Mouse (Mus musculus): ENCODE data around the gene Csdc2. TPM values are rescaled to one million over a fixed set of nuclear protein-coding genes. Genes with fewer than 3 reads are reported as not detected.
"Not testable (repeated sequence)": the region's sequence is repeated elsewhere in the genome, so short reads cannot be mapped to it uniquely, and the experiment has no call there.

Gene Csdc2
- polyA plus RNA-seq, 1 experiment, result 4.4 TPM

DNA sequence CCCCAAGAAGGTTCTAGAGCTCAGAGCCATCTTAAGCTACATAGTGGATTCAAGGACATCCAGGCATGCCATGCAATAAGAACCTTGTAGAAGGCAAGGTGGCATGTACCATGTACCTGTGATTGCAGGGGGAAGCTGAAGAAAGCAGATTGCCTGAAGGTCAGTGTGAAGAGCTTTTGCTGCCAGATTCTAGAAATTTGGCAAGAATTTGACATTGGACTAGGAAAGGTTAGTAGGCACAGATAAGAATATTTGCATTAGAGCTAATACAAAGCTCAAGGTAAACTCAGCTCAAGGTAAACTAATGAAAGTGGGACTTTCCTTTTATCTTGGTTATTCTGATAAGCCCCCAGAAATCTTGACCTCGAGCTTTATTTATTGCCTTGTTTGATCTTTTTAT, 27.7 kb downstream of the Csdc2 start:
- H3K27ac ChIP-seq (ENCODE audit: insufficient read depth, low read length), result no peak overlapping the region
- H3K4me1 ChIP-seq (ENCODE audit: control insufficient read depth, insufficient read depth, low read length), result 0 out of 2 replicates have a peak, but pooled peaks cover 4% of the 10 kb centered on the region
- TF ChIP-seq CTCF (IDR thresholded peaks at IDR 0.05; ENCODE audit: borderline replicate concordance, insufficient read depth, low read length), result no peak
- TF ChIP-seq POLR2A (IDR thresholded peaks at IDR 0.05; ENCODE audit: low read depth, low read length), result no peak
- no peak overlapping the region for H3K4me3 ChIP-seq (ENCODE audit: insufficient read depth, low read length)

DNA sequence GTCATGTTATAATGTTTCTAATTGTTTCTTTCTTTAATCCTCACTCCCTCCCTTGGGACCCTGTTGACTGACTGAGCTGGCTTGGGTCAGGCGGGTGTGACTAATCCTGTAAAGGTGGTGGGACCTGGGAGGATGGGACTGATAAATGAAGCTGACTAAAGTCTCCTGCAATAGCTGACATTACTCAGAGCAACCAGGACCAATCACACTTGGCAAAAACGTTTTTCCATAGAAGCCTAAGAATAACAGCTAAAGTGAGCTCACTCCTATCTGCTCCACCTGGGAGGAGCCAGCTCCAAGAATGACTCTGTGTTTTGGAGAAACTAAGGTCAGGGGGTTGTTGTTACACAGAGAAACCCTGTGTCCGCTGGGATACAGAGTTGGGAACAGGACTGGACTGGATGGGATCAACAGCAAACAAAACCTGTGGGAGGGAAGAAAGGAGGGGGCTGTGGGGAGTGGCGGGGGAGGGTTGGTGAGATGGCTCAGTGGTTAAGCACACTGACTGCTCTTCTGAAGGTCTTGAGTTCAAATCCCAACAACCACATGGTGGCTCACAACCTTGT, 28.5 kb downstream of the Csdc2 start:
- TF ChIP-seq POLR2A (IDR thresholded peaks at IDR 0.05; ENCODE audit: low read depth, low read length), result no peak
- TF ChIP-seq CTCF (IDR thresholded peaks at IDR 0.05; ENCODE audit: borderline replicate concordance, insufficient read depth, low read length), result no peak
- H3K4me1 ChIP-seq (ENCODE audit: control insufficient read depth, insufficient read depth, low read length), result 0 out of 2 replicates have a peak, but pooled peaks cover 4% of the 10 kb centered on the region
- no peak overlapping the region for H3K4me3 ChIP-seq (ENCODE audit: insufficient read depth, low read length)
- H3K27ac ChIP-seq (ENCODE audit: insufficient read depth, low read length), result no peak overlapping the region

DNA sequence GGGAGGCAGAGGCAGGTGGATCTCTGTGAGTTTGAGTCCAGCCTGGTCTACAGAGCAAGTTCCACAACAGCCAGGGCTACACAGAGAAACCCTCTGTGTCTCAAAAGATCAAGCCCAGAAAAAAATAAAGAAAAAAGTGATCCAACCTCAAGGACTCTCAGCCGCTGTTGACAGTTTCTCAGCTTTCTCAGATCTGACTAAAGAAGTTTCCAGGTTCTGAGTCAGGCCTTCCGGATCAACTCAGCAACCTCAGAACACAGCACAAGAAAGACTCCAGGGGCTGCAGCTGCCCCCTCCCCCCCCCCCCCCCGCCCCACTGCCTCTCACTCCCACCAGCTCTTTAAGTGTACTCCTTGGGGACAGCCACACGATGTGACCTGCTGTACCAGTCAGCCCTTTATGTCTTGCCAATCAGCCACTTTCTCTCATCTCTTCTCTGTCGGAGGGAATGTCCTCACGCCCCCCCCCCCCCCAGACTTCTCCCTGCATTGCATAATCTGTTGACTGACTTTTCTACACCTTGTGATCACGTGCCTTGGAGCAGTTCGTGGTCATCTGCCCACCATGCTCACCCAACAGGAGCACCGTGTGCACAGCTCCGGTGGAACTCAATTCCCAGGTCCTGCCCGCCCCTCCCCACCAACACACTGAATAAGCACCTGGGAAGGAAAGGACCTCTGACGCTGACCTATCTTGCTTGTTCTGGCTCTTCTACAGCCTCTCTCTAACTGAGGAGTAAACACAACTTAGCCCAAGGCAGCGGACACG, 29.7 kb downstream of the Csdc2 start:
- Histone ChIP-seq H3K4me3 (ENCODE audit: insufficient read depth, low read length) (no peak overlapping the region), H3K4me1 (ENCODE audit: control insufficient read depth, insufficient read depth, low read length) (0 out of 2 replicates have a peak, but pooled peaks cover 4% of the 10 kb centered on the region)
- TF ChIP-seq POLR2A (IDR thresholded peaks at IDR 0.05; ENCODE audit: low read depth, low read length), result no peak

GRCm38 (mm10) chr15:81967821-81968220, 31.3 kb downstream of the Csdc2 start:
- H3K4me3 ChIP-seq (ENCODE audit: insufficient read depth, low read length), result no peak overlapping the region
- 0 out of 2 replicates have a peak, but pooled peaks cover 4% of the 10 kb centered on the region for H3K4me1 ChIP-seq (ENCODE audit: control insufficient read depth, insufficient read depth, low read length)
- H3K27ac ChIP-seq (ENCODE audit: insufficient read depth, low read length), result no peak overlapping the region
- no peak for TF ChIP-seq CTCF (IDR thresholded peaks at IDR 0.05; ENCODE audit: borderline replicate concordance, insufficient read depth, low read length)
- TF ChIP-seq POLR2A (IDR thresholded peaks at IDR 0.05; ENCODE audit: low read depth, low read length), result no peak

More for the DNA sequence above, 29.7 kb downstream of the Csdc2 start:
- no peak overlapping the region for H3K27ac ChIP-seq (ENCODE audit: insufficient read depth, low read length)

DNA sequence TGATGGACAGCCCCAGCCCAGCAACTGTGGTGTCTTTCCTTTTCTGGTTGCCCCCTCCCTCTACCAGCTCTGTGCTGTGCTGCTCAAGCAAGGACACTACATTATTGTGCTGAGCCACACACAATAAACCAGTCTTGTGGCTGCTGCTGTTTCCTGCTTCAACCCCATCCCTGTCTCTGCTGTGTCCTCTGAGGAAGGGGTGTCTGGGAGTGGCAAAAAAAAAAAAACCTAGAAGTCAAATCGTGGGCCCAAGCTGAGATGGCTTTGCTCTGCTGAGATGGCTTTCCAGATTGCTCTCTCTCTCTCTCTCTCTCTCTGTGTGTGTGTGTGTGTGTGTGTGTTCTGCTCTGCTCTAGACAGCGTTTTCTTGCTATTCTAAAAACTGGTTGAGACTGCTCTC, 31.9 kb downstream of the Csdc2 start:
- no peak overlapping the region for H3K4me3 ChIP-seq (ENCODE audit: insufficient read depth, low read length)
- H3K4me1 ChIP-seq (ENCODE audit: control insufficient read depth, insufficient read depth, low read length), result 0 out of 2 replicates have a peak, but pooled peaks cover 4% of the 10 kb centered on the region
- no peak for TF ChIP-seq CTCF (IDR thresholded peaks at IDR 0.05; ENCODE audit: borderline replicate concordance, insufficient read depth, low read length)
- TF ChIP-seq POLR2A (IDR thresholded peaks at IDR 0.05; ENCODE audit: low read depth, low read length), result no peak
- no peak overlapping the region for H3K27ac ChIP-seq (ENCODE audit: insufficient read depth, low read length)

DNA sequence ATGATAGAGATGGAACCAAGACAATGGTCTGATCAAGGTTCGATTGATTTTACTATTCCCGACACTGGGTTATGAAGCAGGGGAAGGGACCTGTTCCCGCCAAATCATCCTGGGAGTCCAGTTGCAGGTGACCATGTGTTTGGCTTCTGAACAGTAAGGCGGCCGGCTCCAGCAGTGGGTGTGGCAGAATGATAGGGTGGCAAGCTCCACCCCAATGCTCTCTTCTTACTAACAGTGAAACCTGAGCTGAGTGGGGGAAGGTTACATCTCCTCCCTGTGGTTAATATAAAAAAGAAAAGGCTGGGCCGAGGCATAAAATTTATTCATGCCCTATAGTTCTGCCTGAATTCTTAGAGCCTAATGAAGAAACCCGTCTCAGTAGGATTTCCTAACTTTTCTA, 32.6 kb downstream of the Csdc2 start:
- Histone ChIP-seq H3K27ac (ENCODE audit: insufficient read depth, low read length) (no peak overlapping the region), H3K4me3 (ENCODE audit: insufficient read depth, low read length) (no peak overlapping the region), H3K4me1 (ENCODE audit: control insufficient read depth, insufficient read depth, low read length) (0 out of 2 replicates have a peak, but pooled peaks cover 4% of the 10 kb centered on the region)
- no peak for TF ChIP-seq POLR2A (IDR thresholded peaks at IDR 0.05; ENCODE audit: low read depth, low read length)
- TF ChIP-seq CTCF (IDR thresholded peaks at IDR 0.05; ENCODE audit: borderline replicate concordance, insufficient read depth, low read length), result no peak

DNA sequence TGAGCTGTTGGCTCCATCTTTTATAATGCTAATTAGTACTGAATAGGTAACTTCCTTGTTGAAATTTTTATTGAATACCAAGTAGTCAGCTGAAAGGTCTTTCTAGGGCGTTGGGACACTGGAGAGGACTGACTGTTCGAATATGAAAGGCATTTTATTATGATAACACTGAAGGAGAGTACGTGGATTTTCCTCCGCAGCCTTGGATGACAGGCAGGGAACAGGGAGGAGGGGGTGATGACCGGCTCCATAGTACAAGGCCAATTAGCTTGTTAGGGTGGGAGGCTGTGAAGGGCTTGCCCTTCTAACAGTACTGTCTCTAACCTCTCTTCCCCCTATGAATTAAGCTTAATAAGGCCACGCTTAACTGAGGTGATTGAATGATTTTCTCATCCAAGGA, 33.1 kb downstream of the Csdc2 start:
- not testable (repeated sequence) for H3K4me3 ChIP-seq (ENCODE audit: insufficient read depth, low read length); H3K4me1 ChIP-seq (ENCODE audit: control insufficient read depth, insufficient read depth, low read length); H3K27ac ChIP-seq (ENCODE audit: insufficient read depth, low read length)

DNA sequence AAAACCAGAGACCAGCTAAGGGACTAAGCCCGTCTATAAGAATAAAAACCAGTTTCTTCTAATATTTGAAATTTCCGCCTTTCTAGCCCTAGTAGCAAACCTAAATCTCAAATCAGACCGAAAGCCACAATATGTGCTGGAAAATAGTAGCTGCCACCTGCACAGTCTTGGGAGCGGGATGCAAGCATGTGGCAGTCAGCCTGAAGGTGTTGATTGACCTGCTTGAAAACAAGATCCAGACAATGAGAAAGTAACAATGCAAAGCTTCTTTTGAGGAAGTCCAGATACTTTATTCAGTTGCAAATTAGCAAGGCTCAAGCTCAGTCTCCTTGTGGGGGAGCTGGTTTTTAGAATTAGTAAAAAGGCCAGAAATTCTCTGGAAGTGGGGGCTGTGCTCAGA, 33.9 kb downstream of the Csdc2 start:
- H3K4me3 ChIP-seq (ENCODE audit: insufficient read depth, low read length); H3K4me1 ChIP-seq (ENCODE audit: control insufficient read depth, insufficient read depth, low read length); H3K27ac ChIP-seq (ENCODE audit: insufficient read depth, low read length): not testable (repeated sequence)

DNA sequence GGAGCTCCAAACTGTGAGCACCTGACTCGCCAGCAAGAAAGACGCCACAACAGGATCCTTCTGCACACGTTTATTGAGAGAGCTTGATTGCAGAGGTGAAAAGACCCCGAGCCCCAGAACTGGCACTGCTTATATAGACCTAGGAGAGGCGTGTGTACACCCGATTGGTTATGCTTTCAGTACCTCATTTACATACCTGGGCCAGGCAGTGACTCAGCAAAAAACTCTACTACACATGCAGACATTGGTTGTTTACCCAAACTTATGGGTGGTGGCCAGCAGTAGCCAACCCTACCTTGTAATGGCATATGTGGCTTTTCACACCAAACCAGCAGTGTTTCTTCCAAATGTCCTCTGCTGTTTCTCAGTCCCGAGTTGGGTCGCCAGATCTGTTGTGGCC, 38.6 kb downstream of the Csdc2 start:
- H3K4me1 ChIP-seq (ENCODE audit: control insufficient read depth, insufficient read depth, low read length), result not testable (repeated sequence)

GRCm38 (mm10) chr15:81980321-81980720, 43.8 kb downstream of the Csdc2 start, which contains the start of gene 1700029P11Rik:
Gene 1700029P11Rik, plus strand, starts transcription at chr15:81980540.
- TF ChIP-seq CTCF (IDR thresholded peaks at IDR 0.05; ENCODE audit: borderline replicate concordance, insufficient read depth, low read length), result no peak
- TF ChIP-seq POLR2A (IDR thresholded peaks at IDR 0.05; ENCODE audit: low read depth, low read length), result no peak
- H3K27ac ChIP-seq (ENCODE audit: insufficient read depth, low read length), result no peak within 1 kb of the TSS
- no peak within 1 kb of the TSS for H3K4me3 ChIP-seq (ENCODE audit: insufficient read depth, low read length)

More for the DNA sequence above, 38.6 kb downstream of the Csdc2 start:
- not testable (repeated sequence) for H3K27ac ChIP-seq (ENCODE audit: insufficient read depth, low read length); H3K4me3 ChIP-seq (ENCODE audit: insufficient read depth, low read length)

More at GRCm38 (mm10) chr15:81980321-81980720, 43.8 kb downstream of the Csdc2 start, which contains the start of gene 1700029P11Rik:
- no peaks in the 10 kb centered on the region for H3K4me1 ChIP-seq (ENCODE audit: control insufficient read depth, insufficient read depth, low read length)

Data from embryonic fibroblast, embryonic 13.5 days (primary cell).